9 mouse cellular contexts compared by ENCODE assay signal in the genomic region with DNA sequence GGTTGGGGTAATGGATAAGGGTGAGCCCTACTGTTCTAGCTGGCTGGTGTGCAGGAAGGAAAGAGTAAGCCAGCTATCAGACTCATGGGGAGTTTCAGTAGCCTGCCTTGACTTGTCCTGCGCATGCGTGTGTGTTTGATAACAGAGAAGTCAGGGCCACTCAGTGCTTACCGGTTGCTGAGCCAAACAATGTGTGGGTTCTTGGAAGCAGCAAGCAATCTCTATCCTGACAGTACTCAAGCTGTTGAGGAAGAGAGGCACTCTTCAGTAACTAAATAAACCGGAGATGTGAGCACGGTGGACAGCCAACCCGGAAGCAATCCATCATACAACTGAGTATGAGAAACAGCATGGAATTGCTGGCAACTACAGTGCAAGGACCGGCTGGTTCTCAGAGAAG.
DNase-seq lines count a peak whose midpoint lies in the region; ATAC-seq lines count a peak whose summit lies in the region.
"Had no signal": no experiment of that assay in that cellular context is flagged by ENCODE, and none has a peak within 500 bp of the region (broad histone marks: within the 10 kb centered on the region; RNA-seq: fewer than 3 reads in every experiment).

No protein-coding gene starts in this region.

- H3K4me3 ChIP-seq in forebrain, embryonic 14.5 days (ENCODE audit: low read depth, low read length), result no peak overlapping the region
- H3K4me3 ChIP-seq in forebrain, embryonic 15.5 days, result no peak overlapping the region
- H3K4me3 ChIP-seq: limb, embryonic 15.5 days had no signal

- H3K9ac ChIP-seq in forebrain, embryonic 14.5 days (ENCODE audit: low read length), result no peak overlapping the region
- H3K9ac ChIP-seq in forebrain, embryonic 15.5 days (replicated peaks), result no peak overlapping the region
- H3K9ac ChIP-seq: limb, embryonic 15.5 days had no signal

- no peaks in the 10 kb centered on the region for H3K4me1 ChIP-seq in forebrain, embryonic 14.5 days (ENCODE audit: control insufficient read depth, insufficient read depth, low read length)
- no peaks in the 10 kb centered on the region for H3K4me1 ChIP-seq in forebrain, embryonic 15.5 days
- H3K4me1 ChIP-seq: limb, embryonic 15.5 days had no signal

- H3K4me2 ChIP-seq in forebrain, embryonic 14.5 days (ENCODE audit: low read length), result no peak overlapping the region
- H3K4me2 ChIP-seq in forebrain, embryonic 15.5 days (replicated peaks), result no peak overlapping the region
- H3K4me2 ChIP-seq: limb, embryonic 15.5 days had no signal

- H3K27ac ChIP-seq in forebrain, embryonic 14.5 days (ENCODE audit: low read depth, low read length), result no peak overlapping the region
- no peak overlapping the region for H3K27ac ChIP-seq in forebrain, embryonic 15.5 days (replicated peaks)
- H3K27ac ChIP-seq: limb, embryonic 15.5 days had no signal

- H3K9me3 ChIP-seq in forebrain, embryonic 14.5 days (replicated peaks; ENCODE audit: control insufficient read depth, low read length), result no peaks in the 10 kb centered on the region
- H3K9me3 ChIP-seq in forebrain, embryonic 15.5 days, result no peaks in the 10 kb centered on the region
- H3K9me3 ChIP-seq: limb, embryonic 15.5 days had no signal

- 91% methylated on average over 7 of the region's 7 CpGs for WGBS in forebrain, embryonic 14.5 days
- WGBS in forebrain, embryonic 15.5 days, result 80% methylated on average over 7 of the region's 7 CpGs

- no peaks in the 10 kb centered on the region for H3K27me3 ChIP-seq in forebrain, embryonic 14.5 days (replicated peaks; ENCODE audit: control insufficient read depth, insufficient read depth, low read length)
- no peaks in the 10 kb centered on the region for H3K27me3 ChIP-seq in forebrain, embryonic 15.5 days
- H3K27me3 ChIP-seq: limb, embryonic 15.5 days had no signal

- peak; percentile 3 for DNase-seq in forebrain, embryonic 14.5 days (ENCODE audit: low spot score)
- peak; percentile 43 for DNase-seq in heart, adult 8-10 months (ENCODE audit: low spot score)
- DNase-seq in layer of hippocampus, adult 18-20 months (ENCODE audit: low spot score in 2 of 2), result peak; percentile 13 to 52
- peak; percentile 11 for DNase-seq in retina, postnatal 1 day
- DNase-seq in cerebellum, adult 9-10 months, result no peak
- DNase-seq in gastrocnemius, postnatal 4 days (ENCODE audit: low spot score in 2 of 2), result no peak

- H3K36me3 ChIP-seq in forebrain, embryonic 14.5 days (ENCODE audit: control insufficient read depth, insufficient read depth, low read length), result no peaks in the 10 kb centered on the region
- H3K36me3 ChIP-seq in forebrain, embryonic 15.5 days, result no peaks in the 10 kb centered on the region
- H3K36me3 ChIP-seq: limb, embryonic 15.5 days had no signal

- no peak for ATAC-seq in forebrain, embryonic 14.5 days
- ATAC-seq in forebrain, embryonic 15.5 days (replicated peaks), result no peak
- ATAC-seq in cerebellum, adult (ENCODE audit: insufficient number of reproducible peaks, low FRiP score, low TSS enrichment), result no peak

Comparison
In these comparisons a context has a peak if more than half of its experiments do, and no peak if none do; other contexts are left out.
1. DNase-seq: peak in forebrain, embryonic 14.5 days (single experiment), heart, adult 8-10 months (single experiment), layer of hippocampus, adult 18-20 months (2 of 2) and retina, postnatal 1 day (single experiment); none in cerebellum, adult 9-10 months (single experiment) and gastrocnemius, postnatal 4 days (0 of 2).